Mouse (Mus musculus) liver, embryonic 14.5 days (tissue): Measurements from ENCODE around the gene Acot11. TPM values are rescaled to one million over a fixed set of nuclear protein-coding genes. Genes with fewer than 3 reads are reported as not detected.

Experiments
- ATAC-seq: fragments of 200-750 bp; cut with Nextera tagmentation; 2 replicates; pipeline ENCODE4 v1.8.0; 2017; ENCODE audit warnings: moderate number of reproducible peaks, mild to moderate bottlenecking, moderate library complexity; ENCODE audit not compliant: insufficient read depth
- DNase-seq, 3 experiments: peaks; one replicate each; pipeline ENCODE4 v3.0.0-alpha.2; 2012 to 2013; ENCODE audit warnings: low read depth in 3 of 3, low spot score in 3 of 3
- H3K27ac ChIP-seq: fragments of 300-500 bp; sonication (generic); 2 replicates; pipeline ENCODE4 v1.5.1; 2014; ENCODE audit warnings: moderate library complexity, mild to moderate bottlenecking, control low read depth, inconsistent platforms
- H3K27me3 ChIP-seq: fragments of 300-500 bp; sonication (generic); 2 replicates; pipeline ENCODE4 v1.6.1; 2014; ENCODE audit warnings: mild to moderate bottlenecking, low read length, moderate library complexity; ENCODE audit not compliant: control insufficient read depth, insufficient read depth
- H3K36me3 ChIP-seq: fragments of 300-500 bp; sonication (generic); replicated peaks from 2 replicates; pipeline ENCODE4 v1.6.1; 2014; ENCODE audit warnings: low read depth; ENCODE audit not compliant: control insufficient read depth, insufficient read depth
- H3K4me1 ChIP-seq, 2 experiments: fragments of 200-500 bp in 1 of 2; fragments of 300-500 bp in 1 of 2; sonication (generic) in 1 of 2; replicated peaks; 2 replicates each; pipeline ENCODE4 v1.6.1; 2012 to 2014; ENCODE audit warnings: antibody characterized with exemption in 1 of 2, inconsistent platforms in 1 of 2, low read length in 1 of 2; ENCODE audit not compliant: control insufficient read depth in 2 of 2, insufficient read depth in 2 of 2
- H3K4me2 ChIP-seq: fragments of 300-500 bp; sonication (generic); 2 replicates; pipeline ENCODE4 v1.6.1; 2014; ENCODE audit warnings: low read depth, mild to moderate bottlenecking, control low read depth, moderate library complexity
- H3K4me3 ChIP-seq, 2 experiments: fragments of 200-500 bp in 1 of 2; fragments of 300-500 bp in 1 of 2; sonication (generic) in 1 of 2; 2 replicates each; pipeline ENCODE4 v1.5.1; 2012 to 2014; ENCODE audit warnings: low read depth in 2 of 2, low read length in 2 of 2, mild to moderate bottlenecking in 2 of 2, control low read depth in 1 of 2, inconsistent platforms in 1 of 2, moderate library complexity in 1 of 2; ENCODE audit not compliant: insufficient read depth in 1 of 2
- H3K9ac ChIP-seq: fragments of 300-500 bp; sonication (generic); replicated peaks from 2 replicates; pipeline ENCODE4 v1.6.1; 2014; ENCODE audit warnings: mild to moderate bottlenecking, control low read depth, moderate library complexity
- H3K9me3 ChIP-seq: fragments of 300-500 bp; sonication (generic); 2 replicates; pipeline ENCODE4 v1.6.1; 2016; ENCODE audit warnings: low read length, mixed read lengths; ENCODE audit not compliant: control insufficient read depth
- CTCF ChIP-seq: IDR thresholded peaks from 2 replicates; pipeline ENCODE4 v1.5.1; 2016; ENCODE audit warnings: antibody characterized with exemption, low read depth, control low read depth
- EP300 ChIP-seq: IDR thresholded peaks from 2 replicates; pipeline ENCODE4 v1.6.1; 2016; ENCODE audit warnings: antibody characterized with exemption, low read depth
- WGBS: fragments of 180-500 bp; shearing (Covaris S2); extraction: QIAGEN DNeasy Blood & Tissue Kit; methylation state at CpG from one replicate; pipeline ENCODE4 v1.1.7; 2014; ENCODE audit not compliant: insufficient replicate concordance; 5-methylcytosine and 5-hydroxymethylcytosine counted together
- polyA plus RNA-seq, 2 experiments: library from polyadenylated mRNA; depleted of rRNA in 1 of 2; stranded (reverse) in 1 of 2; unstranded in 1 of 2; fragments of >200 nt; fragmentation: Nextera tagmentation in 1 of 2; extraction: Ambion mirVana in 1 of 2; gene quantifications; 2 replicates each; pipeline versions ENCODE4 v1.2.1 to v1.2.3; 2012 to 2014

The Acot11 gene
- polyA plus RNA-seq, 2 experiments, result 4.1 TPM

GRCm38 (mm10) chr4:106827738-106828361 is 23.1 kb upstream of the Acot11 start:
- H3K27me3 ChIP-seq, result peaks cover 4% of the 10 kb centered on the region; the same call in 1 of the 2 replicates
- peak overlapping the region; percentile 71 for H3K4me2 ChIP-seq
- peak in 2 of 3 experiments; percentile 33 to 51 for DNase-seq
- peaks cover 10 to 36% of the 10 kb centered on the region in 2 experiments for H3K4me1 ChIP-seq
- H3K27ac ChIP-seq, result no peak overlapping the region
- under 1% methylated on average over 42 of the region's 42 CpGs for WGBS
- peak overlapping the region; percentile 18 to 40; a peak in 3 of 4 replicates for H3K4me3 ChIP-seq
- ATAC-seq, result peak; percentile 79
- no peak for TF ChIP-seq EP300
- TF ChIP-seq CTCF, result peak; percentile 55
- no peaks in the 10 kb centered on the region for H3K36me3 ChIP-seq
- no peaks in the 10 kb centered on the region for H3K9me3 ChIP-seq
- no peak overlapping the region for H3K9ac ChIP-seq

DNA sequence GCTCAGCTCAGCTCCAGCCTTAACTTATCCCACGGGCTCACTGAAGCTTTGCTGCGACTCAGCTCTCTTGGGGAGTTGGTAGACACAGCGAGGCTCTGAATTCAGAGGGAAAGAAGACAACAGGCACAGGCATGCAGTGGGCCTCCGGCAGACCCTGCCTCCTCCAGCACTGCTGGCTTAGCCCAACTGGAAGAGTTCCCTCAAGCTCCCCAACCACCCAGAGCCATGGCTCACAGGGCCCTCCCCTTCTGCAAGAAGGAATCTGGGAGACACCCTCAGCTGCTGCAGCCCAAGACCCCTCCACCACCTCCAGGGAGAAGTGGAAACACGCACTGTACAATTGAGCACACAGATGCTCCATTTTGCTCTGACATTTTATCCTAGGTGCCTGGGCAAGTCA is 20.4 kb upstream of the Acot11 start:
- peaks cover 4% of the 10 kb centered on the region; the same call in 1 of the 2 replicates for H3K27me3 ChIP-seq
- no peaks in the 10 kb centered on the region for H3K36me3 ChIP-seq
- ATAC-seq (no peak), DNase-seq (no peak)
- H3K4me1 ChIP-seq, result peaks cover 3 to 22% of the 10 kb centered on the region in 2 experiments
- no peaks in the 10 kb centered on the region for H3K9me3 ChIP-seq
- H3K27ac ChIP-seq, result no peak overlapping the region
- WGBS, result 56% methylated on average over 5 of the region's 5 CpGs
- H3K4me2 ChIP-seq, result no peak overlapping the region
- no peak overlapping the region for H3K9ac ChIP-seq
- no peak overlapping the region for H3K4me3 ChIP-seq
- TF ChIP-seq CTCF (no peak), EP300 (no peak)

GRCm38 (mm10) chr4:106819404-106819803 is 14.6 kb upstream of the Acot11 start:
- no peak overlapping the region for H3K4me2 ChIP-seq
- H3K4me3 ChIP-seq, result no peak overlapping the region
- DNase-seq, result no peak
- ATAC-seq, result no peak
- no peak overlapping the region for H3K9ac ChIP-seq
- H3K9me3 ChIP-seq, result no peaks in the 10 kb centered on the region
- no peaks in the 10 kb centered on the region for H3K36me3 ChIP-seq
- H3K27ac ChIP-seq, result no peak overlapping the region
- no peak for TF ChIP-seq CTCF
- H3K27me3 ChIP-seq, result no peaks in the 10 kb centered on the region
- no peaks in the 10 kb centered on the region for H3K4me1 ChIP-seq

DNA sequence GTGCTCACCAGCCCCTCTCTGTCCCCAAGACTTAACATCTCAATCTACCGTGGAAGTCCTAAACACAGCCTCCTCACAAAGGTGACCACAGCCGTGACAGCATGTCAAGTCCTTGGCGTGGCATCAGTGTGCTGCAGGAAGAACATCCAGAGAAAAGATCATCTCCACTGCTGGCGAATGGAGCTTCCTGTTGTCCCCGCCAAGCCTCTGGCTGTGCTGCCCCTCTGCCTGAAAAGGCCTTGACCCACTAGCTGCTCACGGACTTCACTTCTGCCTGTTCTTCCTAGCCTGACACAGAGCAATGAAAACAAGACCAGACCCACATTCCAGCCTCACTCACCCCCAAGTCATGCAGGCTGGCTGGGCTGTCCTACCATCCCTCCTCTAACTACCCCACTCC is 13.5 kb upstream of the Acot11 start:
- WGBS, result 38% methylated on average over 6 of the region's 6 CpGs
- H3K27ac ChIP-seq, result no peak overlapping the region

GRCm38 (mm10) chr4:106817017-106817416 is 12.2 kb upstream of the Acot11 start:
- Histone ChIP-seq H3K4me3 (no peak overlapping the region), H3K4me2 (no peak overlapping the region), H3K9me3 (no peaks in the 10 kb centered on the region), H3K9ac (no peak overlapping the region), H3K36me3 (no peaks in the 10 kb centered on the region), H3K27ac (no peak overlapping the region), H3K27me3 (no peaks in the 10 kb centered on the region), H3K4me1 (no peaks in the 10 kb centered on the region)
- DNase-seq (no peak), ATAC-seq (no peak)
- TF ChIP-seq EP300 (no peak), CTCF (no peak)
- WGBS, result 65% methylated on average over 4 of the region's 4 CpGs

More for the DNA sequence above, 13.5 kb upstream of the Acot11 start:
- Histone ChIP-seq H3K9me3 (no peaks in the 10 kb centered on the region), H3K4me3 (no peak overlapping the region), H3K27me3 (no peaks in the 10 kb centered on the region), H3K9ac (no peak overlapping the region), H3K4me2 (no peak overlapping the region), H3K36me3 (no peaks in the 10 kb centered on the region), H3K4me1 (no peaks in the 10 kb centered on the region)
- ATAC-seq (no peak), DNase-seq (no peak)
- TF ChIP-seq CTCF, result no peak
- no peak for TF ChIP-seq EP300
